9 mouse cellular contexts compared by ENCODE assay signal in genomic region chr6:136172801-136173190, GRCm38 (mm10). TPM values are rescaled to one million over a fixed set of nuclear protein-coding genes. Genes with fewer than 3 reads are reported as not detected.
A peak's percentile ranks its signal among the peaks of the same experiment; 100 is the strongest.
DNase-seq lines count a peak whose midpoint lies in the region; ATAC-seq lines count a peak whose summit lies in the region.
"Had no signal": no experiment of that assay in that cellular context is flagged by ENCODE, and none has a peak within 500 bp of the region (broad histone marks: within the 10 kb centered on the region; RNA-seq: fewer than 3 reads in every experiment).

No protein-coding gene starts in this region.

- peaks cover 6% of the 10 kb centered on the region; the same call in 1 of the 2 replicates for H3K4me1 ChIP-seq in kidney, embryonic 14.5 days (ENCODE audit: control insufficient read depth, insufficient read depth, low read length)
- peaks cover 19% of the 10 kb centered on the region for H3K4me1 ChIP-seq in forebrain, embryonic 15.5 days
- H3K4me1 ChIP-seq in midbrain, embryonic 13.5 days (replicated peaks), result peaks cover 20% of the 10 kb centered on the region; the same call in 1 of the 2 replicates

- H3K36me3 ChIP-seq in kidney, embryonic 14.5 days (ENCODE audit: control insufficient read depth, insufficient read depth, low read length), result no peaks in the 10 kb centered on the region
- H3K36me3 ChIP-seq in forebrain, embryonic 15.5 days, result no peaks in the 10 kb centered on the region
- no peaks in the 10 kb centered on the region for H3K36me3 ChIP-seq in midbrain, embryonic 13.5 days

- H3K27ac ChIP-seq in kidney, embryonic 14.5 days (ENCODE audit: low read depth, low read length), result no peak overlapping the region
- peak overlapping the region; percentile 95 for H3K27ac ChIP-seq in forebrain, embryonic 15.5 days (replicated peaks)
- peak overlapping the region; percentile 90 for H3K27ac ChIP-seq in midbrain, embryonic 13.5 days

- peak overlapping the region; percentile 52 for H3K4me3 ChIP-seq in kidney, embryonic 14.5 days (ENCODE audit: low read length)
- H3K4me3 ChIP-seq in forebrain, embryonic 15.5 days, result peak overlapping the region; percentile 76
- peak overlapping the region; percentile 59 for H3K4me3 ChIP-seq in midbrain, embryonic 13.5 days (replicated peaks)

- peak overlapping the region; percentile 95 for H3K4me2 ChIP-seq in kidney, embryonic 14.5 days (replicated peaks; ENCODE audit: low read depth, low read length)
- peak overlapping the region; percentile 87 for H3K4me2 ChIP-seq in forebrain, embryonic 15.5 days (replicated peaks)
- H3K4me2 ChIP-seq in midbrain, embryonic 13.5 days (replicated peaks), result peak overlapping the region; percentile 84

- no peaks in the 10 kb centered on the region for H3K9me3 ChIP-seq in kidney, embryonic 14.5 days (ENCODE audit: control insufficient read depth, low read length)
- no peaks in the 10 kb centered on the region for H3K9me3 ChIP-seq in forebrain, embryonic 15.5 days
- no peaks in the 10 kb centered on the region for H3K9me3 ChIP-seq in midbrain, embryonic 13.5 days

- H3K9ac ChIP-seq in kidney, embryonic 14.5 days (ENCODE audit: low read depth, low read length), result no peak overlapping the region; the same call in 1 of the 2 replicates
- H3K9ac ChIP-seq in forebrain, embryonic 15.5 days (replicated peaks), result peak overlapping the region; percentile 72
- H3K9ac ChIP-seq in midbrain, embryonic 13.5 days (replicated peaks), result peak overlapping the region; percentile 75

- no peak for DNase-seq in kidney, adult 8-10 months
- peak; percentile 52 for DNase-seq in ZHBTc4 (ENCODE audit: low read depth, low spot score)
- no peak for DNase-seq in urinary bladder, postnatal 25 days (ENCODE audit: low spot score)
- no peak for DNase-seq in left cerebral cortex, postnatal 36 days (ENCODE audit: low spot score in 2 of 2)
- DNase-seq in spleen, postnatal 14 days (ENCODE audit: low spot score in 2 of 2), result no peak

- ATAC-seq in kidney, embryonic 14.5 days (ENCODE audit: low FRiP score, low TSS enrichment), result peak; percentile 57; the same call in 1 of the 2 replicates
- ATAC-seq in forebrain, embryonic 15.5 days (replicated peaks), result no peak; the same call in 1 of the 2 replicates
- ATAC-seq in midbrain, embryonic 13.5 days, result peak; percentile 31; the same call in 1 of the 2 replicates

- intact Hi-C loops in left cerebral cortex, postnatal 36 days (cut with DNase I), result loop anchor here (2.0 to 10.0 kb wide), 8 partner anchors 65 to 755 kb away; no protein-coding TSS in a partner anchor

- peaks cover 35% of the 10 kb centered on the region for H3K27me3 ChIP-seq in kidney, embryonic 14.5 days (ENCODE audit: control insufficient read depth, insufficient read depth, low read length)
- H3K27me3 ChIP-seq in forebrain, embryonic 15.5 days, result no peaks in the 10 kb centered on the region
- H3K27me3 ChIP-seq in midbrain, embryonic 13.5 days, result peaks cover 8% of the 10 kb centered on the region; the same call in 1 of the 2 replicates

- under 1% methylated on average over 15 of the region's 15 CpGs for WGBS in kidney, embryonic 14.5 days
- WGBS in forebrain, embryonic 15.5 days, result under 1% methylated on average over 15 of the region's 15 CpGs
- 1% methylated on average over 15 of the region's 15 CpGs for WGBS in midbrain, embryonic 13.5 days

RNA-seq across cellular contexts. Expression of gene Grin2b, which starts 0.5 kb away (rescaled TPM):
- 0.05 and 0.84 TPM in 2 replicates for polyA plus RNA-seq in kidney, embryonic 14.5 days (2014; fragmentation: Nextera tagmentation; extraction: Ambion mirVana)
- 88.2 and 92.1 TPM in 2 replicates for polyA plus RNA-seq in forebrain, embryonic 15.5 days (2015; fragmentation: Nextera tagmentation; extraction: Ambion mirVana)
- 40.1 and 43.2 TPM in 2 replicates for polyA plus RNA-seq in midbrain, embryonic 13.5 days (2015; fragmentation: Nextera tagmentation; extraction: Ambion mirVana)
- total RNA-seq in left cerebral cortex, postnatal 36 days (2021), result 100 to 1,000 TPM; 248 to 335 TPM
- total RNA-seq: neutrophil, adult 5-6 weeks had no signal

Comparison
In these comparisons a context has a peak if more than half of its experiments do, and no peak if none do; other contexts are left out.
1. RNA of gene Grin2b, which starts 0.5 kb away (polyA plus RNA-seq): 88.2 to 92.1 TPM in forebrain, embryonic 15.5 days and 40.1 to 43.2 TPM in midbrain, embryonic 13.5 days; 0.05 to 0.84 TPM in kidney, embryonic 14.5 days; every median in the first group is over 10 times any median in the second.
2. Peak in every context shown above with its lines, with median percentiles within 50 percentile points of each other: H3K4me2 ChIP-seq and H3K4me3 ChIP-seq.